Mouse (Mus musculus): ENCODE measurements at regions not wholly inside any gene's neighbourhood (a gene's known extent, or its start where the extent isn't known, plus 50 kb on each side); places are given as distances from the start of the nearest gene placed in this dataset.
"Not testable (repeated sequence)": the region's sequence is repeated elsewhere in the genome, so short reads cannot be mapped to it uniquely, and the experiment has no call there.

DNA sequence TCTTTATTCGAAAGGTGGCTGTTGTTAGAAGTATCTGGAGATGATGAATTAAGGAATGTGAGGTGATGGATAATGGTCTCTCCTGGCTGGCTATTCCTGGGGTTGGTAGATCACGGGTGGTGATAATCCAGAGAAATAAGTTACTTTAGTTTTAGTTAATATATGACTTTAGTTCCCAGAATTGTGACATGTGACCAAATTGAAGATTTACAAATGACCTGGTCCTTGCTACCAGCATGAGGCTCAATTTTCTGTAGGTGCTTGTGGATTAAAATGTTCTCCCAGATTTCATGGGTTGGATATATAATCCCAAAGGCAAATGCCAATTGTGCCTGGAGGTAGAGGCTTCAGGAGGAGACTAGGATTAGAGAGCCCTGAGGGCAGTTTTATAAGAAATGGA, 53.7 kb downstream of the Teddm3 start:
- TF ChIP-seq CTCF, EP300 (IDR thresholded peaks at IDR 0.05): not testable (repeated sequence)

Data from lung, postnatal 0 days (tissue).